Mouse (Mus musculus): ENCODE measurements at regions not wholly inside any gene's neighbourhood (a gene's known extent, or its start where the extent isn't known, plus 50 kb on each side); places are given as distances from the start of the nearest gene placed in this dataset.

- TF ChIP-seq CTCF (conservative IDR thresholded peaks at IDR 0.05): no peak
- DNase-seq (ENCODE audit: low spot score in 2 of 2): no peak
- H3K4me3 ChIP-seq: no peak overlapping the region
- no peak overlapping the region for H3K27ac ChIP-seq
Observed at GRCm38 (mm10) chr1:26053415-26053814, 223.9 kb upstream of the Adgrb3 start.

GRCm38 (mm10) chr1:26047804-26048203 is 218.3 kb upstream of the Adgrb3 start:
- TF ChIP-seq CTCF (conservative IDR thresholded peaks at IDR 0.05): peak; percentile 39
- H3K27ac ChIP-seq: no peak overlapping the region
- no peak for DNase-seq (ENCODE audit: low spot score in 2 of 2)
- H3K4me3 ChIP-seq: no peak overlapping the region

All from layer of hippocampus, adult 2 months (tissue).